Comparison of ENCODE assay signal across 9 mouse cellular contexts in the genomic region with DNA sequence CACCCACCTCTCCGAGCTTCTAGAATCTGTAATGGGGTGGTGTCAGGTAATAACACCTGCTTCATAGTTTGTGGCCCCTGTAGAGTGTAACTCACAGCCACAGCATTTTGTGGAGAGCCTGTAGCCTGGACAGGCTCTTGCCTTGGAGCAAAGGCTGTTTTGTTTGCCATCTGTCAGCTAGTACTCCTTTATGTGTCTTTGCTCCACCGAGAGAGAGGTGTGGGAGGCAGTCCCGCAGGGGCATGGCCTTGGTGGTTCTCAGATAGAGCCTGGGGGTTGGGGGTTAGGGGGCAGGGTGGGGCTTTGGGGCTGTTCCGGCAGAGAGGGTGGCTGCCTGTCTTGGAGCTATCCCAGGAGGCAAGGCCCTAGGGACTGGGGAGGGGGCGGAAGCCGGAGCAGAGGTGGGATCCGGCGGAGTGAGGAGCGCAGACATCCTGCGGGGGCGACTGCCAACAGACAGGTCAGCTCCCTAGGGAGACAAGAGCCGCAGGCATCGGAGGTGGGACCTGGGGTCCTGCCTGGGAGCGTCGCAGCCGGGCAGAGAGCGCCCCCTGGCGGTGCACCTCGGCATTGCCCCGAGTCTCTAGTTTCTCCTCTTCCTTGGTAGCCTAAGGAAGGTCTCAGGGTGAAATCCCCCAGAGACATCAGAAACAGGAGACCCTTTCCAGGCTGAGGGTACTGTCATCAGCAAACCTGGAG. TPM values are rescaled to one million over a fixed set of nuclear protein-coding genes. Genes with fewer than 3 reads are reported as not detected.
DNase-seq lines count a peak whose midpoint lies in the region; ATAC-seq lines count a peak whose summit lies in the region.
"Had no signal": no experiment of that assay in that cellular context is flagged by ENCODE, and none has a peak within 500 bp of the region (broad histone marks: within the 10 kb centered on the region; RNA-seq: fewer than 3 reads in every experiment).

No protein-coding gene starts in this region.

- peak overlapping the region; percentile 13; the same call in 1 of the 2 replicates for H3K9ac ChIP-seq in embryonic facial prominence, embryonic 11.5 days (replicated peaks; ENCODE audit: low read length)

- H3K36me3 ChIP-seq in embryonic facial prominence, embryonic 11.5 days (replicated peaks; ENCODE audit: control insufficient read depth, insufficient read depth, low read depth, low read length) = no peaks in the 10 kb centered on the region

- no peak overlapping the region for H3K4me3 ChIP-seq in embryonic facial prominence, embryonic 11.5 days (ENCODE audit: low read depth, low read length)

- 4% methylated on average over 20 of the region's 20 CpGs for WGBS in embryonic facial prominence, embryonic 11.5 days

- peaks cover 26% of the 10 kb centered on the region for H3K27me3 ChIP-seq in embryonic facial prominence, embryonic 11.5 days (ENCODE audit: control insufficient read depth, insufficient read depth, low read length)

- H3K9me3 ChIP-seq in embryonic facial prominence, embryonic 11.5 days (replicated peaks; ENCODE audit: control insufficient read depth, low read length) = no peaks in the 10 kb centered on the region

- H3K4me1 ChIP-seq in embryonic facial prominence, embryonic 11.5 days (ENCODE audit: control insufficient read depth, insufficient read depth, low read length) = peaks cover 7% of the 10 kb centered on the region; the same call in 1 of the 2 replicates

- ATAC-seq in embryonic facial prominence, embryonic 11.5 days (replicated peaks; ENCODE audit: insufficient number of reproducible peaks, low FRiP score, low TSS enrichment, low read depth) = 0 out of 2 replicates have a peak, but pooled peaks have one; percentile 9

- DNase-seq in embryo, embryonic 10.5 days (ENCODE audit: low spot score) = peak; percentile 77
- no peak for DNase-seq in embryo, embryonic 10 days (ENCODE audit: low spot score)
- peak; percentile 79 for DNase-seq in ZHBTc4 (ENCODE audit: low read depth, low spot score)
- DNase-seq in embryonic facial prominence, embryonic 11.5 days (ENCODE audit: low spot score) = peak; percentile 70
- peak; percentile 52 for DNase-seq in heart, adult 9 months (ENCODE audit: low spot score in 2 of 2)
- DNase-seq in kidney, adult 9 months = peak; percentile 62
- DNase-seq in lung, postnatal 4 days = peak; percentile 47 to 62
- DNase-seq in spleen, postnatal 10 days (ENCODE audit: low spot score in 2 of 2) = peak; percentile 59 to 72

- H3K4me2 ChIP-seq in embryonic facial prominence, embryonic 11.5 days (ENCODE audit: low read depth, low read length) = peak overlapping the region; percentile 33

- H3K27ac ChIP-seq in embryonic facial prominence, embryonic 11.5 days (replicated peaks; ENCODE audit: low read depth, low read length) = no peak overlapping the region
- H3K27ac ChIP-seq: macrophage had no signal

RNA-seq across cellular contexts. Expression of a gene that starts 36.7 kb away (rescaled TPM):
- 15.5 and 18.6 TPM in 2 replicates for polyA plus RNA-seq in embryonic facial prominence, embryonic 11.5 days (2014; fragmentation: Nextera tagmentation; extraction: Ambion mirVana)
